Mouse (Mus musculus) MEL (cell line): ENCODE data around the gene Ptchd3. TPM values are rescaled to one million over a fixed set of nuclear protein-coding genes. Genes with fewer than 3 reads are reported as not detected.

Source experiments
- DNase-seq: peaks from one replicate; pipeline ENCODE4 v3.0.0; 2011; ENCODE audit warnings: low read depth, low spot score
- H3K27ac ChIP-seq: 2 replicates; pipeline ENCODE4 v1.5.1; 2012; ENCODE audit warnings: low read depth, mild to moderate bottlenecking, control low read depth, low read length, moderate library complexity; ENCODE audit not compliant: control insufficient read depth
- H3K27me3 ChIP-seq, 2 experiments: fragments of 150-350 bp in 1 of 2; sonication (generic) in 1 of 2; 2 replicates each; pipeline ENCODE4 v1.6.1; 2012; ENCODE audit warnings: low read length in 2 of 2, mild to moderate bottlenecking in 2 of 2, improper control_type of control experiment in 1 of 2, moderate library complexity in 1 of 2; ENCODE audit not compliant: insufficient read depth in 2 of 2, control insufficient read depth in 1 of 2
- H3K36me3 ChIP-seq, 2 experiments: 2 replicates each; pipeline ENCODE4 v1.6.1; 2012 to 2014; ENCODE audit warnings: low read length in 2 of 2, improper control_type of control experiment in 1 of 2, inconsistent platforms in 1 of 2, mild to moderate bottlenecking in 1 of 2; ENCODE audit not compliant: insufficient read depth in 2 of 2, control insufficient read depth in 1 of 2
- H3K4me1 ChIP-seq, 2 experiments: fragments of 150-350 bp in 1 of 2; sonication (generic) in 1 of 2; 2 replicates each; pipeline ENCODE4 v1.6.1; 2012; ENCODE audit warnings: low read length in 2 of 2, improper control_type of control experiment in 1 of 2, mild to moderate bottlenecking in 1 of 2; ENCODE audit not compliant: insufficient read depth in 2 of 2, control insufficient read depth in 1 of 2
- H3K4me3 ChIP-seq, 2 experiments: fragments of 150-350 bp in 1 of 2; sonication (generic) in 1 of 2; 2 replicates each; pipeline ENCODE4 v1.5.1; 2012; ENCODE audit warnings: low read depth in 2 of 2, low read length in 2 of 2, mild to moderate bottlenecking in 2 of 2, moderate library complexity in 2 of 2, control low read depth in 1 of 2, improper control_type of control experiment in 1 of 2; ENCODE audit not compliant: control insufficient read depth in 1 of 2, insufficient read depth in 1 of 2
- H3K79me2 ChIP-seq: 2 replicates; pipeline ENCODE4 v1.6.1; 2012; ENCODE audit warnings: mild to moderate bottlenecking, low read length, moderate library complexity; ENCODE audit not compliant: control insufficient read depth, poor library complexity, insufficient read depth
- H3K9ac ChIP-seq: 2 replicates; pipeline ENCODE4 v1.6.1; 2012; ENCODE audit warnings: low read depth, mild to moderate bottlenecking, control low read depth, low read length, moderate library complexity; ENCODE audit not compliant: control insufficient read depth, poor library complexity, severe bottlenecking
- H3K9me3 ChIP-seq: fragments of 150-350 bp; sonication (generic); replicated peaks from 2 replicates; pipeline ENCODE4 v1.6.1; 2012; ENCODE audit warnings: mild to moderate bottlenecking, low read length, improper control_type of control experiment, moderate library complexity; ENCODE audit not compliant: insufficient read depth
- BHLHE40 ChIP-seq: IDR thresholded peaks from 2 replicates; pipeline ENCODE4 v1.6.1; 2012; ENCODE audit warnings: low read depth, mild to moderate bottlenecking, inconsistent platforms, low read length, improper control_type of control experiment, borderline replicate concordance
- CHD1 ChIP-seq: IDR thresholded peaks from 2 replicates; pipeline ENCODE4 v1.6.1; 2012; ENCODE audit warnings: low read depth, mild to moderate bottlenecking, inconsistent platforms, low read length, improper control_type of control experiment
- CHD2 ChIP-seq: IDR thresholded peaks from 2 replicates; pipeline ENCODE4 v1.6.1; 2011; ENCODE audit warnings: low read length, improper control_type of control experiment
- CTCF ChIP-seq, 3 experiments: IDR thresholded peaks in 2 of 3; conservative IDR thresholded peaks in 1 of 3; 2 replicates each; pipeline ENCODE4 v1.5.1; 2011 to 2012; ENCODE audit warnings: low read length in 3 of 3, low read depth in 2 of 3, mild to moderate bottlenecking in 2 of 3, improper control_type of control experiment in 1 of 3, inconsistent platforms in 1 of 3, mixed read lengths in 1 of 3, moderate library complexity in 1 of 3; ENCODE audit not compliant: control insufficient read depth in 1 of 3, insufficient read depth in 1 of 3, poor library complexity in 1 of 3, severe bottlenecking in 1 of 3
- E2F4 ChIP-seq: IDR thresholded peaks from 2 replicates; pipeline ENCODE4 v1.6.1; 2011; ENCODE audit warnings: low read depth, low read length, improper control_type of control experiment, borderline replicate concordance
- EP300 ChIP-seq, 2 experiments: IDR thresholded peaks; 2 replicates each; pipeline ENCODE4 v1.6.1; 2011; ENCODE audit warnings: improper control_type of control experiment in 2 of 2, low read length in 2 of 2, low read depth in 1 of 2, mild to moderate bottlenecking in 1 of 2
- GABPA ChIP-seq: IDR thresholded peaks from 2 replicates; pipeline ENCODE4 v1.6.1; 2012; ENCODE audit warnings: low read depth, mild to moderate bottlenecking, inconsistent platforms, low read length, improper control_type of control experiment, moderate library complexity
- HCFC1 ChIP-seq: IDR thresholded peaks from 2 replicates; pipeline ENCODE4 v1.6.1; 2012; ENCODE audit warnings: low read depth, mild to moderate bottlenecking, inconsistent platforms, low read length, improper control_type of control experiment, moderate library complexity
- JUND ChIP-seq: IDR thresholded peaks from 2 replicates; pipeline ENCODE4 v1.6.1; 2011; ENCODE audit warnings: low read depth, mild to moderate bottlenecking, improper control_type of control experiment, low read length
- MAFK ChIP-seq: IDR thresholded peaks from 2 replicates; pipeline ENCODE4 v1.6.1; 2011; ENCODE audit warnings: low read depth, mild to moderate bottlenecking, low read length, improper control_type of control experiment, borderline replicate concordance
- MAX ChIP-seq: IDR thresholded peaks from 2 replicates; pipeline ENCODE4 v1.6.1; 2011; ENCODE audit warnings: low read length, improper control_type of control experiment
- MAZ ChIP-seq: IDR thresholded peaks from 2 replicates; pipeline ENCODE4 v1.6.1; 2012; ENCODE audit warnings: low read depth, mild to moderate bottlenecking, inconsistent platforms, low read length, improper control_type of control experiment
- MEF2A ChIP-seq: IDR thresholded peaks from 2 replicates; pipeline ENCODE4 v1.6.1; 2014; ENCODE audit warnings: low read depth, mild to moderate bottlenecking, inconsistent platforms, low read length, improper control_type of control experiment; ENCODE audit not compliant: poor library complexity, insufficient replicate concordance, severe bottlenecking; ENCODE audit errors: extremely low read depth
- MXI1 ChIP-seq: IDR thresholded peaks from 2 replicates; pipeline ENCODE4 v1.6.1; 2011; ENCODE audit warnings: mild to moderate bottlenecking, low read depth, low read length, improper control_type of control experiment
- POLR2A ChIP-seq, 2 experiments: IDR thresholded peaks; 2 replicates each; pipeline ENCODE4 v1.6.1; 2011 to 2012; ENCODE audit warnings: low read length in 2 of 2, mild to moderate bottlenecking in 2 of 2, control low read depth in 1 of 2, improper control_type of control experiment in 1 of 2, low read depth in 1 of 2, moderate library complexity in 1 of 2; ENCODE audit not compliant: control insufficient read depth in 1 of 2, insufficient read depth in 1 of 2, poor library complexity in 1 of 2
- POLR2AphosphoS5 ChIP-seq: IDR thresholded peaks from 2 replicates; pipeline ENCODE4 v1.6.1; 2012; ENCODE audit warnings: low read depth, borderline replicate concordance, mild to moderate bottlenecking, inconsistent platforms, low read length, moderate library complexity, mixed read lengths
- RAD21 ChIP-seq: IDR thresholded peaks from 2 replicates; pipeline ENCODE4 v1.6.1; 2011; ENCODE audit warnings: mild to moderate bottlenecking, low read depth, low read length, improper control_type of control experiment
- SIN3A ChIP-seq: IDR thresholded peaks from 2 replicates; pipeline ENCODE4 v1.6.1; 2012; ENCODE audit warnings: low read length, improper control_type of control experiment, inconsistent platforms
- SMC3 ChIP-seq: IDR thresholded peaks from 2 replicates; pipeline ENCODE4 v1.6.1; 2011; ENCODE audit warnings: low read depth, low read length, improper control_type of control experiment
- TAL1 ChIP-seq: IDR thresholded peaks from 2 replicates; pipeline ENCODE4 v1.6.1; 2012; ENCODE audit warnings: mild to moderate bottlenecking, inconsistent platforms, low read length, moderate library complexity, mixed read lengths
- USF1 ChIP-seq: IDR thresholded peaks from 2 replicates; pipeline ENCODE4 v1.6.1; 2014; ENCODE audit warnings: low read depth, mild to moderate bottlenecking, inconsistent platforms, low read length, improper control_type of control experiment, moderate library complexity
- ZC3H11A ChIP-seq: IDR thresholded peaks from 2 replicates; pipeline ENCODE4 v1.6.1; 2012; ENCODE audit warnings: low read depth, mild to moderate bottlenecking, inconsistent platforms, low read length, improper control_type of control experiment
- ZKSCAN1 ChIP-seq: IDR thresholded peaks from 2 replicates; pipeline ENCODE4 v1.6.1; 2012; ENCODE audit warnings: low read depth, mild to moderate bottlenecking, inconsistent platforms, low read length, improper control_type of control experiment, moderate library complexity
- ZMIZ1 ChIP-seq: IDR thresholded peaks from 2 replicates; pipeline ENCODE4 v1.6.1; 2012; ENCODE audit warnings: low read depth, mild to moderate bottlenecking, inconsistent platforms, low read length, improper control_type of control experiment, moderate library complexity
- ZNF384 ChIP-seq: IDR thresholded peaks from 2 replicates; pipeline ENCODE4 v1.6.1; 2012; ENCODE audit warnings: low read depth, mild to moderate bottlenecking, inconsistent platforms, low read length, improper control_type of control experiment
- polyA plus RNA-seq, 2 experiments: library from polyadenylated mRNA; stranded (reverse) in 1 of 2; unstranded in 1 of 2; fragments of >175 nt in 1 of 2; fragments of >200 nt in 1 of 2; gene quantifications; 2 replicates each; pipeline versions ENCODE4 v1.2.1 to v1.2.4; 2012; ENCODE audit warnings: low replicate concordance in 2 of 2, low read depth in 1 of 2; ENCODE audit not compliant: insufficient read length in 2 of 2, insufficient read depth in 1 of 2, missing spikeins in 1 of 2
- total RNA-seq: library from RNA; depleted of rRNA; stranded (reverse); fragments of 300-350 nt; gene quantifications from 2 replicates; pipeline ENCODE4 v1.2.3, GENCODE M21; 2012

The Ptchd3 gene
- total and polyA plus RNA-seq, 3 experiments, result not detected

DNA sequence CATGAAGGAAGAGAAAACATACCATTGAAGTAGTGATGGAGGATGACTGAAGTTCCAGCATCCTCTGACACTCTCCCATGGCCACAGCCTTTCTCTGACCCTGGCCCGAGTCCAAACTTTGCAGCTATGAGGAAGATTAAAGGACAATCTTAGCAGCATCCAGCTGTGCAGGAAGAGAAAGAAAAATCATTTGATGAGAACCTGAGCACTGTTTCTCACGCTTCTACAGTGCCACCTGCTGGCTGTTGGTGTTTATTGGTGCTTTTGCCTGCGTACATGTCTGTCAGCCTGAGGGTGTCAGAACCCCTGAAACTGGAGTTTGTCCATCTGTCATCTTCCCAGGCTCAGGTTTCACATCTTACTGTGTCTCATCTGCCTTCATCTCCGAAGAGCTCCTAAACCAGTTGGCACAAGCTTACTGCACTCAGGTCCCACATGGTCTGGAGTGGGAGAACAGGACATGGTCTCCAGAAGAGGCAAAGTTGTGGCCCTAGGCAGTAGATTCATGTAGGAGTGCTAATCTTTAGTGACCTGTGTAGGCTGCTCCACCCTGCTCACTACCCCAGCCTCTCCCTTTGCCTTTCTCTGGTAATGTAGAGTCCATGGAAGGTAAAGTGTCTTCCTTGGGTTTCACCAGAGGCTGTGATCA lies 21.7 kb upstream of the Ptchd3 start (continued):
- TF ChIP-seq ZMIZ1, result no peak

DNA sequence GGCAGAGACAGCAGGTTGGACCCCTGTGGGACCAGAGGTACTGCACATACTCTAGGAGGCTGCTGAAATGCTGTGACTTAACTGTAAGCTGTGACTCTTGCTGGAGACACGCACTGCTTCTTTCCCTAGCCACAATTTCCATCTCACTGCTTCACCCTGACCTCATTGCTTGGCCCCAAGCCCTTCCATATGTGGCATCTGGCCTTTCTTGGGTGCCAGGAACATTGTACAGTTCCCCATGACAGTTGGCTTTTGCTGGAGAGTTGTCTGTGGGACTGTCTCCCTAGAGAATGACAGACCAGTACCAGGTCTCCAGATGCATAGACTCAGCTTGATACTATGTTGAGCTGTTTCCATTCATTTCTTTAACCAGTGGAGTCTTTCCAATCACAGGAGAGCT lies 21.2 kb upstream of the Ptchd3 start:
- Histone ChIP-seq H3K27me3 (peaks cover 0 to 3% of the 10 kb centered on the region in 2 experiments; a peak in 3 of 4 replicates), H3K79me2 (no peaks in the 10 kb centered on the region), H3K4me3 (no peak overlapping the region), H3K27ac (no peak overlapping the region), H3K4me1 (no peaks in the 10 kb centered on the region), H3K9me3 (no peaks in the 10 kb centered on the region), H3K9ac (no peak overlapping the region), H3K36me3 (no peaks in the 10 kb centered on the region)
- no peak for DNase-seq
- TF ChIP-seq POLR2AphosphoS5 (no peak), ZC3H11A (no peak), SIN3A (no peak), GABPA (no peak), ZKSCAN1 (no peak), MXI1 (no peak)

DNA sequence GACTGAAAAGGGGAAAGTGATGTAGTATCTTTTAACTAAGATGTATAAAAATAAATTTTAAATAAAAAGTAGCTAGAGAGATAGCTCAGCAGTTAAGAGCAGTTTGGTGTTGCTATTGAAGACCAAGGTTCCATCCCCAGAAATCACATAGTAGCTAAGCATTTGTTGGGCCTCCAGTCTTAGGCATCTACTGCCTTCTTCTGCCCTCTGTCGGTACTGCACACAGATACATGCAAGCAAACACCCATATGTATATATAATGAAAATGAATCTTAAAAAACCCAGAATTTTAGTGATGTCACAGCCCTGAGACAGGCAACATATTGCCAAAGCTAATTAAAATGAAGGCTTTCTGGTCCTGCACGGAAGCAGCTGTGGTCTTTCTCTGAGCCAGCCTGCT lies 15.9 kb downstream of the Ptchd3 start:
- H3K4me1 ChIP-seq, result no peaks in the 10 kb centered on the region
- no peak overlapping the region for H3K4me3 ChIP-seq
- TF ChIP-seq MAX (no peak), SIN3A (no peak), BHLHE40 (no peak), HCFC1 (no peak), MXI1 (no peak), POLR2AphosphoS5 (no peak), ZNF384 (no peak), JUND (no peak), USF1 (no peak), CHD1 (no peak), E2F4 (no peak), CTCF (IDR thresholded peaks at IDR 0.05 in 2 of 3, conservative IDR thresholded peaks at IDR 0.05 in 1 of 3; ENCODE audit: control insufficient read depth in 1 of 3, insufficient read depth in 1 of 3, low read depth in 2 of 3, low read length in 3 of 3, poor library complexity in 1 of 3, severe bottlenecking in 1 of 3) (peak; percentile 32 to 67 (median 41); a peak in 5 of 6 replicates), EP300 (IDR thresholded peaks at IDR 0.05; ENCODE audit: low read depth in 1 of 2, low read length in 2 of 2) (no peak), SMC3 (peak; percentile 67), POLR2A (IDR thresholded peaks at IDR 0.05; ENCODE audit: control insufficient read depth in 1 of 2, insufficient read depth in 1 of 2, low read depth in 1 of 2, low read length in 2 of 2, poor library complexity in 1 of 2) (no peak), MAZ (no peak), ZC3H11A (peak; percentile 54), CHD2 (no peak), TAL1 (no peak), MAFK (no peak), MEF2A (no peak), RAD21 (peak; percentile 77)
- no peak overlapping the region for H3K27ac ChIP-seq
- no peaks in the 10 kb centered on the region for H3K9me3 ChIP-seq
- 0 out of 4 replicates have a peak, but pooled peaks cover 0 to 1% of the 10 kb centered on the region in 2 experiments for H3K27me3 ChIP-seq
- DNase-seq, result peak; percentile 53
- no peaks in the 10 kb centered on the region; a peak in 1 of 4 replicates for H3K36me3 ChIP-seq
- H3K79me2 ChIP-seq, result no peaks in the 10 kb centered on the region
- H3K9ac ChIP-seq, result no peak overlapping the region
